Mouse (Mus musculus) spleen, adult 12 weeks (tissue): ENCODE data around the gene Gstk1.

Experiments
- DNase-seq: peaks from one replicate; pipeline ENCODE4 v3.0.0; 2022; ENCODE audit warnings: low spot score

Gene Gstk1

DNA sequence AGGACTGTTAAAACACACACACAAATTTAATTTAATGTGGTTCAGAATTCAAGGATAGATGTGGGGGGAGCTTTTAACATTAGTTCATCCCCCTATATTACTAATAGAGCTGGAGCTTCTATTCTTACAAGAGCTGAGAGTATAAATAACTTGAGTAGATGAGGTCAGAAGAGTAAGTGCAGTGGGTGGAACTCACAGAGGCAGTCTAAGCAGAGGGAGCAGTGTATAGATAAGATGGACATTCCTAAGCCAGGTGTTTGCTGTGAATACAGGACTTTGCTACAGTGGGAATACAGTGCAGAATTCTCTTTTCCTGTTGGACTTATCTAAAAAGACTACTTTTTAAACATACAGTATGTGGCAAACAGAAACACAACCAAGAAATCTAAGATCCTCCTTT, 25.1 kb downstream of the Gstk1 start:
- no peak for DNase-seq

DNA sequence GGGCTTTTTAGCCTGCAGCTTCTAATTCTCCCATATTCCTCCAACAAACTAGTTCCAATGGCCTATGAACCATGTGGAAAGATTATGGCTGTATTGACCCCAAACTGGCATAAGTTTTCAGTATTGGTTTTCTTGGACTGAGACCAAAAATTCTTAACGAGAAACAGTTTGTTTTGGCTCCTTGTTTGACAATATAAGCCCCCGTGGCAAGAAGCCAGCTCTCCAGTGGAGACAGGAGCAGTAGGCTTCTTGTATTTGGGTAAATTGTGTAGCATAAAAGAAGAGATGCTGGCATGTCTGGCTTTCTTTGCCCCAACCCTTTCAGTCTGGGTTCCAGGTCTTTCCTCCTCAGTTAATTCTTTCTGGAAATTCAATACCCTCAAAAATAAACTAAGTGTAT, 30.4 kb downstream of the Gstk1 start:
- no peak for DNase-seq

DNA sequence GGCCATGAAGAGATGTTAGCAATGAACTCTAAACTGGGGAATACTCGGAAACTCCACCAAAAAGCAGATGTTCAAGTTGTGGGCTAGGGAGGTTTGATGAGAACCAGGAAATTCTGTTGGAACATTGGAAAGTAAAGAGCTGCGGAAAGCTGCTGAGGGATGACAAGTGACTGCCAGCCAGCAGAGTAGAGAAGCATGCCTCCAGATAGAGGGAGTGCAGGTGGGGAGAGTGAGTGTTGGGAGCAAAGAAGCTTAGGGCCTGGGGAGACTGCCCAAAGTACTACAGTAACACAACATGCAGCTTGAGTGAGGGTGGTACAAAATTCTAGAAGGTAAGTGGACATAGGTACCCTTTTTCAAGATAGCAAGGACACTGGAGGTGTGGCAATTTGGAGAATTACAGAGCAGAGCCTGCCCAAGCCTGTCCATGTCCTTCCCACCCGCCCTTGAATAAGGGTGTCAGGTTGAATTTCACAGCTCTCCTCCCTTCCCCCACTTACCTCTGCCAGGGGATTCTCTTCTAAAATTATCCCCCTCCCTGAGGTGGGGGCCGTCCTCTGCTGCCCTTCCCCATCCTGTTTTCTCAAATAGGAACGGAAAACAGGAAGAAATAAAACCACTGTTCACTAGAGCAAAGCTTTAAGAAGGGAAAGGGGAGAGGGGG, 37.3 kb downstream of the Gstk1 start:
- no peak for DNase-seq

DNA sequence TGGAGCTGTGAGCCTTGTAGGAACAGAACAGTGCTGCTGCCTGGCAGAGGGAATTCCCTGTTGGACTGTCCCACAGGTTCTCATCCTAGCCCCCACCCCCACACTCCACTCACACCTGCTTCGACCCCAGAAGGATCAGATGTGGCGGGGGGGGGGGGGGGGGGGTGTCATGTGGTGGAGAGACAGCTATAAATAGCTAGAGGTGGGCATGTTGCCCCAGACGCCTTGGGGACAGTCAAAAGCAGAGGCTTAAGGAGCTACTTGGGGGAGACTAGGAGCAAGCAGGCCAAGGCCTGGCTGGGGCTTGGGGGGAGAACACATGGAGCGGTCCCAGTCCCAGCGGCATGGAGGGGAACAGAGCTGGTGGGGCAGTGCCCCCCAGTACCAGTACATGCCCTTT, 40.7 kb downstream of the Gstk1 start, which contains the start of gene Clcn1:
Gene Clcn1, plus strand, starts transcription at position 238 of the 400 bp plus-strand sequence.
- DNase-seq, result no peak

DNA sequence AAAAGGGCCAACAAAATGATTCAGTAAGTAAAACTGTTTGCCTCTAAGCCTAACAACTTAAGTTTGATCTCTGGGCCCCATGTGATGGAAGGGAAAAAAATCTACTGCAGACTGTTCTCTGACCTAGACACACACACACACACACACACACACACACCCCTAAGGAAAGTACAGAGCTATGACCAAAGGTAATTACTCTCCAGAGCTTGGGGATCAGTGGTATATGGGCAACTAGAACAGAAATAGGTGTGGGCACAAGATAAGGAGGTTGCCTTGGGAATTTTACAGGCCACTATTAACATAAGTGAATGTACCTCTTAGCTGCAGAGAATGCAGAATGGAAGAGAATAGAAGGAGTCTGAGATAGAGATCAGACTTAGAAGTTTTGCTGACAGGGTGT, 41.8 kb downstream of the Gstk1 start:
- DNase-seq, result no peak

DNA sequence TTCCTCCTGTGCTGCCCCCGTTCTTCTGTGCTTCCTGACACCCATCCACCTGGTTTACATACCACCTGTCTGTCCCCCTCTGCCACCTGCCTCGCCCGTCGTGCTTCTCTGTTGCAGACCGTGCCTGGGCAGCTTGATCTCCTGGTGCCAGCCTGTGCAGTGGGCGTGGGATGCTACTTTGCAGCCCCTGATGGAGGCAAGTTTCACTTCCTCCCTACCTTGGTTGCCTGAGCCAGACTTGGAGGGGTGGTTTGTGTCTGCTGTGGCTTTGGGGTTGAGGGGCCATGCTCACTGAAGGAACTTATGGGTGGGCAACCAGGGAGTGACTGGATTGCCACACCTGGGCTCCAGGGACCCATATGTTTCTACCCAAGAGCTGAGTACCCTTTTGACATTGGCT, 47.6 kb downstream of the Gstk1 start:
- no peak for DNase-seq

DNA sequence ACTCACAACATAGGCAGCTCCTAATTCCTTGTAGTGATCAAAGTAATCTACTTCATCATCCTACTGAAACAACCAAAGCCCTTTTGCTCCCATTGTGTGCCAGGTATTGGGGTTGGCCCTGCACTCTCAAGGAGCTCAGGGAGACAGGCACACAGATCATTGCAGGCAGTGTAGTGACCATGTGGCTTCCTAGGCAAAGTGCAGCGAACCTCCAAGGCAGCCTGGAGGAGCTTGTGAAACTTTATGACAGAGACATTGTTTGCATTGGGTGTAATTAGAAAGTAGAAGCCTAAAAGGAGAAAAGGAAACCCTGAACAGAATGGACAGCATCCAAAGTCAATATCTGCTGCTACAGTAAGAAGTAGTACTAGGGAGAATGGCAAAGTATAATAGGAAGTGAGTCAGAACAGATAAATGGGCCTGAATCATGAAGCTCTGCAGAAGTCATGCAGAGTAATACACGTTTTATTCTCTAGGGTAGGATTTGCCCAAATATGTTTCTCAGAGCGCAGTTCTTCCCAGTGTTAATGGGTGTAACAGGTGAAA, 49.9 kb downstream of the Gstk1 start:
- no peak for DNase-seq

DNA sequence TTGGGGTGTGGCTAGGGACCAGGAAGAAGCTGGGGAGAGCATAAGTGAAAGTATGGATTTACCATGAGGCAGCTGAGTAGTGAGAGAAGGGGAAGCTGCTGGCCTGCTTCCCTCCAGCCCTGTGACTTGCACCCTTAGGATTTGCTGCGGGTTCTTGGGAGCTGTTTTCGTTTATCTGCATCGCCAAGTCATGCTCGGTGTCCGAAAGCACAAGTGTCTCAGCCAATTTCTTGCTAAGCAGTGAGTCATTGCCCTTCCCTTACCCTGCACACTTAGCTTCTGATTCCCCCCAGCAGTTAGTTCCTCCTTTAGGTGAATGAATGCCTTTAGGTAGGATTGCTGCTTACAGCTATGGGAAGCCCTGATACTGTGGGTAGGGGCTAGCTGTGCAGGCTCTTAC, 53.6 kb downstream of the Gstk1 start:
- no peak for DNase-seq
